Mouse (Mus musculus): ENCODE measurements around the gene Hand1.

The Hand1 gene

DNA sequence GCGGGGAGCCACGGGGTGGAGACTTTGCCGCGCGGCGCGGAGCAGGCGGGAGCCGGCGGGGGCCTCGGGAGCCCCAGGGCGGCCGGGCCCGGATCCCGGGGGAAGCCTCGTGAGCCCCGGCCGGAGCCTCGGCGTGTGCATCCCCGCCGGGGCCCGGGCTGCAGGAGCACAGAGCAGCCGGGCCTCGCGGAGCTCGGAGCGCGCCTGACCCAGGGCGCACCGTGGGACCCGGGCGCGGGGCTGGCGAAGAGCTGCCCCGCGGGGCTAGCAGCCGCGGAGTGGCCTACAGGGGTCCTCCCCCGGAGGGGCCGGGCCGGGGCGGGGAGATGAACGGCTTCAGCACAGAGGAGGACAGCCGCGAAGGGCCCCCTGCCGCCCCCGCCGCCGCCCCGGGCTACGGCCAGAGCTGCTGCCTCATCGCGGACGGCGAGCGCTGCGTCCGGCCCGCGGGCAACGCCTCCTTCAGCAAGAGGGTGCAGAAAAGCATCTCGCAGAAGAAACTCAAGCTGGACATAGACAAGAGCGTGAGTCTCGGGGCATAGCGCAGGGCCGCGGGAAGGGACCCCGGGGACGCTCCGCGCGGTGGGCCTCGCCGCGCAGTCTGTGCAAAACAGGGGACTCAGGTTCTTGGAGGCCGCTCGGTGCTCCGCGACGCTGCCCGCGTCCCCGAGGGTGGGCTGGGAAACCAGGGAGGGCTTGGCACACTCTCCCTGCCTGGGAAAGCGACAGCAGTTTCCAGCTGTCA is 30.7 kb downstream of the Hand1 start:
- DNase-seq (ENCODE audit: low read depth) = no peak

DNA sequence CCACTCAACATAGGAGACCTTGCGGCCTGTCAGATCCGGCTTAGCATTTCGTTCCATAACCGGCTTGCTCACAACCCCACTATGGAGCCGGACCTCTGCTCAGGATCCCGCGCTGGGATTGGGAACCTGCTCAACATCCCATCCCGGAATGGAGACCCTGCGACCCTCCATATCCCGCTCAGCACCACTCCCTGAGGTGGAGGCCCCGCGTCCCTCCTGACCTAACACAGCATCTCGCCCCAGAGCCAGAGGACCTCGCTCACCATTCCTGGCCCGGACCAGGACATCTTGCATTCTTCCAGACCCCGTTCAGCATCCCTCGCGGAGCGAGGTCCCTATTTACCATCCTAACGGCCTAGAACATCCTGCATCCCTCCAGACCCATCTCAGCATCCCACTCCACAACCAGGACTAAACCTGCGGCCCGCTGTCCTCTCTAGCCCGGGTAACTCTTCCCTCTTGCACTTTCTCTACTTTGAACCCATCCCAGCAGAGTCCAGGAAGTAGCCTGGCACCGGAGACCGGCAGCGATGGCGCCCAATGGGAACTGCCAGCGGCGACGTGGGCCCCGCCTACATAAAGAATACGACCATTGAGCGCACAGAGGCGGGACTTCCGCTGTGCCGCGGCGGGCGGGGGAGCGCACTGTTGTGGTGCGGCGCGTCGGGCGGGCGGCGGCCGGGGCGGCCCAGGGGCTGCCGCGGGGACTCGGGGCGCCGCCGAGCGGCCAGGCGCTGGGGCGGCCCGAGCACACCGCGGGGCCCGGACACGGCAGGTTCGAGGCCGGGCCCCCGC is 31.4 kb downstream of the Hand1 start, which contains the start of gene Sap30l:
Gene Sap30l, plus strand, starts transcription at position 667 of the 795 bp plus-strand sequence.
- DNase-seq (ENCODE audit: low read depth) = peak; percentile 87

DNA sequence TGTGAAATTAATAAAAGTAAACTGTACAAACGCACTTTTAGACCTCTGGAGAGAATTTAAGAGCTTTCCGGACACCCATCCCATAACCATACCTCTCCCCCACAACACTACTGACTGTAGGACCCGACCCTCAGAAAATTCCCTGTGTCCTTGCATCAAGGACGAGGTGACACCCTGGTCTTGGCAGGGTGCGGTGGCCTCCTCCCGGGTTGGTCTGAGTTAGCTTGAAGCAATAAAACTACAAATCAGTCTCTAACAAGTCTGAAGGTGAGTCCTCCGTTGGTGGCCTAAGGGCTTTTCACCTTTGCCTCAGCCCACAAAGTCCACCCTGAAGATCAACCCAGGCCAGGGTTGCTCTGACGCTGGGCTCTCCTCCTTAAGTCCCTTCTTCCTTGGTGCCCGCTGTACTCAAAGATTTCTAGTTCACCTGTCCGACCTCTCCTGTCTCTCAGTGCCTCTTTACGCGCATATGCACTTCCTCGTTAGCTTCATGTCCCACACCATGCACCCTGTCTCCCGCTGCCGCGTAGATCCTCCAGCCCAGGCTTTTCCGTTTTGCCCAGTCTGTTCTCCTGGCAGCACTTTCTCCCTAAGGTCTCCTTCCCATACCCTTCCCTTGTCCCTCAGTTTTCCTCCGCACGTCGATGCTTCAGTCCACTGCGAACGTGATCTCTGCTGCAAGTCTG is 32.2 kb downstream of the Hand1 start:
- no peak for DNase-seq (ENCODE audit: low read depth)

DNA sequence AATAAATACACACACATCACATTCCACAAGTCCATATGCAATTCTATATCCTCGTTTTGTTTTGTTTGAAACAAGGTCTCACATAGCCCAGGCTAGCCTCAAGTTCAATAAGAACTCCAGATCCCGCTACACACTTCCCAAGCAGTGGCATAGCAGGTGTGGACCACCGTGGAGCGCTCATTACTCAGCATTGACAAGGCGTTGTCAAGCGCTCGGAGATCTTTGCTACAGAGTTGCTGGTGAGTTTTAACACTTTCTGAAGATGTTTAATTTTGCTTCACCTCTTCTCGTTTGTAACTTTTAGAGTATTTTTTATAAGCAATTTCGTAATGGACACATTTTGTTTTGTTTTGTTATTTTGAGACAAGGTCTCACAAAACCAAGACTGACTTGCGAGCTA is 33.2 kb downstream of the Hand1 start:
- no peak for DNase-seq (ENCODE audit: low read depth)

DNA sequence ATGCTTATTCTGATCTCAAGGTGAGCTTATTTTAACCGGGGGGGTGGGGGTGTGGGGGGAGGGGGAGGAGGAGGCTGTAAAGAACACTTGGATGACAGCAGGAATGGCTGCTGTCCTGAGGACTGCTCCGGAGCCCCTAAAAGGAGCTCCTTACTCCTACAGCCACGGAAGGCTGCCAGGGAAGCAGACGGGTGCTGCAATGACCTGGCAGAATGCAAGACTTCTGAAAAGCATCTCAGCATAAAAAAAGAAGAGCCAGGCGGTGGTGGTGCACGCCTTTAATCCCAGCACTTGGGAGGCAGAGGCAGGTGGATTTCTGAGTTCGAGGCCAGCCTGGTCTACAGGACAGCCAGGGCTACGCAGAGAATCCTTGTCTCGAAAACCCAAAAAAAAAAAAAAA is 34.8 kb downstream of the Hand1 start:
- DNase-seq (ENCODE audit: low read depth) = no peak

DNA sequence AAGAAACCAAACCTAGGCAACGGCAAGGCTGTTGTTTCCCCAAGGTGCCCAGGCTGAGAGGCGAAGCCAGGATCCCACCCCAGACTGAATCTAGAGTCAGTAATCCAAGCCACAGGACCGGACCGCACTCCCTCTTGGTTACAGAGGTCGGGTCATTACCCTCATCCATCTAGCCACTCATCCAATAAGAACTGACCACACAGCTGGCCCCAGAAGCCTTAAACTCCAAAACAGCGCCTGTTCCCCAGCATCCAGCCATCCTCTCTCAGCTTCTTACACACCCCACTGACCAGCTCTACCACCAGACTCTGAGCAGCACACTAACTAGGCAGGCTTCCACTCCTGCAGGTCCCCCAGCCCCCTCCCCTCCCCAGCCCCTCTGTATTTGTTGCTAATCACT is 37.5 kb downstream of the Hand1 start:
- DNase-seq (ENCODE audit: low read depth) = no peak

DNA sequence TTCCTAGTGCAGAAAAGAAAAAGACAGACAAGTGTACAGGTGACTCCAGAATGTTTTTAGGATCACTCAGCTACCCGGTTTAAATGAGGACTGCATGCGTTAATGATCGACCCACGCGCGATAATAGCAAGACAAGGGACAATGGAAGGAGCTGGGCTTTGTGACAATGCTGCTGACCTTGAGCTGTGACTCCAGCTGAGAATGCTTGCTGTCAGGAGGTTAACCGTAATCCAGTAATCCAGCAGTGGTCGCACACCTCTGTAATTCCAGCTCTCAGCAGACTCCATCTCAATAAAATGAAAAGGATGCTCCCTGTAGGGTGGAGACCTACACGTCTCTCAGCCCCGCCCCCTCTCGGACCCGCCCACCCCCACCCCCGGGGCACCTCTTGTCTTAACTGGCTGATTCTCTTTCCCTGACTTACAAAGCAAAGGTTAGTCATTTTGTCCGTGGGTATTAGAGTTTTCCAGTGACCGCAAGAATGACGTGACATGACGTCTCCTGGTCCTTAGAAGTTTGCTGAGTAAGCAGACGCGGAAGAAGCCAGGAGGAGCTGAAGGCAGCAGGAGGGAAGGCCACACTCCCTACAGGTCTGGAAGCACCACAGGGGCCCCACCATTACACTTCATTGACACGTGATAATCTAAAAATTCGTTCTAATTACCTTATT is 41.6 kb downstream of the Hand1 start:
- no peak for DNase-seq (ENCODE audit: low read depth)

DNA sequence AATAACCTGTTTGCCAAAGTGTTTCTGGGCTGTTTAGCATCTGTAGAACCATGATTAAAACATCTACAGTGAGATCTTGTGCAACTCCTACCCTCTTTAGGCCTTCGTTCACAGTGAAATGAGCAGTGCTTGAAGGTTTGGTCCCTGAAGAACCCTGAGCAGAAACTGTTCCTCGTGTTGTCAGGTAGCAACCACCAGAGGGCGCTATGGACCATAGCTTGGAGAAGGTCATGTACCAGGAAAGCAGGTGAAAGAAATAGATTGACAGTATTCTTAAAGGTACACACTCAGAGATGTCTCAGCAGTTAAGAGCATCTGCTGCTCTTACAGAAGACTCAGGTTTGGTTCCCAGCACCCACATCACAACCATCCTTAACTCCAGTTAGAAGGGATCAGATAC is 44.7 kb downstream of the Hand1 start:
- no peak for DNase-seq (ENCODE audit: low read depth)

DNA sequence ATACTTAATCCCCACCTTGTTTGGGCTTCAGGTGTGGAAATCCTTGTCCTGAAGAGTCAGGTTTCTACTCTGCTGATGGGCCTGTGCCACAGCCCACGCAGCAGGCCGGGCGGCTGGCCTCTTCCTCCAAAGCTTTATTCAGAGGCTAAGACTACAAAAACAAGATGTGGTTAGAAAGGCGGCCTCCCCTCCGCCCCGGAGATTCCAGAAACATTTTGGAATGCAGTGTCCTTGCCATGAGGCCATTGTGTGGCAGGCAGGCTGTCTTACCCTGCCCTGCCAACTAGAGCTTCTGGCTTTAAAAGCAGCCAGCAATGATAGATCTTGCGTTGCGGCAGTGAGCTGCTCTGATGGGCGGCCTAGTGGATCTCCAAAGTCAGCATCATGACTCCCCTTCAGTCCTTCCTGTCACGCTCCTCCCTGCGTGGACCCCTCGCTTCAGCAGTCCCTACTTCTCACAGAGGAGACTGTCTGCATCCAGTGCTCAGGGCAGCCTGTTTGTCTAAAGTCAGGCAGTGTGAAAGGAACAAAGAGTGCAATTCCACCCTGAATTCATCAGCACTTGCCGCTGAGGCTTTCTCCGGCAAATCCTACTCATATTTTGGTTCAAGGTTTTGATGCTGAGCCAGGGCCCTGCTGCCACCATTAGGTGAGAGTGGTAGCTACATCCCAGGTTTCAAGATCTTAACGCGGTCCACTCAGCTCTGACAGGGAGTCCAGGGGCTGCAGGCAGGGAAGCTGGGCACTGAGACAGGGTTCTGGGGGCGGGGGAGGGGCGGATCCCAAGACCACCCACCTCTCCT is 45.8 kb downstream of the Hand1 start:
- DNase-seq (ENCODE audit: low read depth) = peak; percentile 49

DNA sequence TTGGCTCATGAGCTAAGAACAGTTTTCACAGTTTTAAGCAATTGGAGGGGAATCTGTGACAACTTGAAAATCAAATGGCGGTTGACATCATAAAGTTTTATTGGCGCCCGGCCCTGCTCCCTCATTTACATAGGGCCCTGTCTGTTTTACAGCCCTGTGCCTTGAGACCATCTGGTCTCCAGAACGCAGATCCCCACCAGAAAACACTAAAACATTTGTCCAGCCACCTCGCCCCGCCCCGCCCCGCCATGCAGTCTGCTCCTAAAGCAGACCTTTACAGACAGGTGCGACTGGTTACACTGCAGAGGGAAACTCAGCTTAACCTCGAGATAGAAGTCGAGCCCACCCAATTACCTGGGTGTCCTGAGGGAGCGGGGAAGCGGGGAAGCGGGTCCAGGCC is 52.8 kb downstream of the Hand1 start:
- DNase-seq (ENCODE audit: low read depth) = no peak
